Mouse (Mus musculus): ENCODE data around the gene Draxin.

Gene Draxin

DNA sequence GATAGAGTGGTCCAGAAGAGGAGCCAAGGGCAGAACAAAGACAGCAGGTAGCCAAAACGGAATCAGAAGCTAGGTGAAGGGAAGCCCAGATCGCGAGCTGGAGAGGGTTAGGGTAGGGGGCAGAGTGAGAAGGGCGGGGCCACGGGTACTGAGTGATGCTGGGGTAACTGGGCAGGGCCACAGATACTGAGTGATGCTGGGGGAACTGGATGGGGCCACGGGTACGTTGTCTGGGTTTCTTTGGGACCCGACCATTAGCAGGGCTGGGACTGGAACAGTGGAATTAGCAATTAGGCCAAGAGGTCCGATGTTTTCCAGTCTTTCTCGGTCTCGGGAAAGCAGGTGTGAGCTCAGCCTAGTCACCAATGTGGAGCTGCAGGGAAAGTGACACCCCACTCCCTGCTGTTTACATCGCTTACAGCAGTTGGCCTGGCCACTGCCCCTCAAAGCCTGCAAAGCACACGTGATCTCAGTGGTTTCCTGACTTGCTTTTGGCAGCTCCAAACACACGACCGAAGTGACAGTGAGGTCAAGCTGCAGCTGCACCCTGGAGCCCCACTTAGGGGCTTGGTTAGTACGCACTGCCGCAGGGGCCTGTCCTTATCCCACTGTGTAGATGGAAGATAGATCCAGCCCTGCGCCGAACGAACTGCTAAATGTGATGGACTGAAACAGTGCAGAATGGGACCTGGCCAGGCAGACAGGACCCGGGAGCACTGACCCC, 47.2 kb downstream of the Draxin start:
- no peak for DNase-seq (ENCODE audit: low spot score in 2 of 2)

DNA sequence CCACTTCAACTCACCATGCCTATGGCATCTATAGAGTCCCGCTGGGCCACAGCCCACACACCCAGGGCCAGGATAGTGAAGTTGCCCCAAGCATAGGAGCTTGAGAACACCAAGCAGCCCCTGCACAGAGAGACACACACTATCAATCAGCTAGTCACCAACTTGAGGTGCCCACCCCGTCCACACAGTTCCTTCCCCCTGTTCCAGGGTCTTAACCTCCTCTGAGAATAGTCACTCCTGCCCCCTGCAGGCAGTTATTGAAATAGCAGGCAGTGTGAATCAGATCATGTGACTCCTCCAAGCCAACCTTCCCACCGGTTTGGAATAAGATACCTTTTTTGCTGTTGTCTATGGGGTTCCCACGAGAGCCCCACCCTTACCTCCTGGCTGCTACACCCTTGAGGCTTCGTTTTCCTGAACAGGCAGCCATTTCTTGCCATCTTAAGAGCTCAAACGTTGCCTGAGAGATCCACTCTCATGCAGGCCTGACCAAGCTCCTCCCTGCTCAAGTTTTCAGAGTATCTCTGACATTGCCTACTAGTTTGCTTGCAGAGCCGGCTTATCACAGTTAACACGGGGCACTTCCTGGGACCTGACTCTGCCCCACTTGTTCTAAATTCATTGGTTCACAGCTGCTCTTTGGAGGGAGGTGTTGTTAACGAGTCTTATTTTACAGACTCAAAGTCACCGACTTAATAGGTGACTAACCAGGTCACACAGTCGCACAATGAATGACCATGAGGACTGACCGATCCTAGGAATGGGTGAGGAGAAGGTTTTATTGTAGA, 48.0 kb downstream of the Draxin start:
- peak in 1 of 2 experiments; percentile 74 for DNase-seq (ENCODE audit: low spot score in 2 of 2)

DNA sequence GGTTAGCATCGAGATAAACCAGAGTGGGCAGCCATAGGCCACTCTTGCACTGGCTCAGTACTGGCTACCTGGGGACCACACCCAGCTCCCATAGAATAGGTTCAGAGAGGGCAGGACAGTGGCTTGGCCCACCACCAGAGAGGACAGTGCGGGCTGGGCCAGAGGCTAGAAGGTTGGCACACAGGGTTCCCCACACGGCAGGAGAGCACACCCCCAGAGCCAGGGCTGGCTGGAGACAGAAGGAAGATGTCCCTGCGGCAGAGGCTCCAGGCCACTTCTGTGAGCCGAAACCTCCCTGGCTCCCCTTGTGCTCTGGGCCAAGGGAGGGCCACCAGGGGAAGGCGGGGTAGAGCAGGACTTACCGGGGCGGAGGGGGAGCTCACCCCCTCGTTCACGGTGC, 49.3 kb downstream of the Draxin start:
- no peak for DNase-seq (ENCODE audit: low spot score in 2 of 2)

DNA sequence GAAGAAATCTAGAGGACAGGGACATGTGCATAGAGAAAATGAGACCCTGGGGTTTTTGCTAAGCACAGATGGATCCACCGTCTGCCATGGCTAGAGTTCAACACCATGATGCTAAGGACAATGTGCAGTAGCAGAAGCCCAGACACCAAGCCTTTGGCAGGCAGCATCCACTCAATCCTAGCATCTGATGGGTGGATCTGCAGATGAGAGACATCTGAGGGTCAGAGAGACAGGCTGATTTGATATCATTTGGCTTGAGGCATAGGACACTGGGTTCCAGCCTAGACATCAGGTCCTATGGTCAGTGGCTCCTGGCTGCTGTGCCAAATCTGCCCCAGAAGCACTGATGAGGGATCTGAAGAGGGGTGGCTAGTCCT, 49.9 kb downstream of the Draxin start:
- DNase-seq (ENCODE audit: low spot score in 2 of 2): no peak

DNA sequence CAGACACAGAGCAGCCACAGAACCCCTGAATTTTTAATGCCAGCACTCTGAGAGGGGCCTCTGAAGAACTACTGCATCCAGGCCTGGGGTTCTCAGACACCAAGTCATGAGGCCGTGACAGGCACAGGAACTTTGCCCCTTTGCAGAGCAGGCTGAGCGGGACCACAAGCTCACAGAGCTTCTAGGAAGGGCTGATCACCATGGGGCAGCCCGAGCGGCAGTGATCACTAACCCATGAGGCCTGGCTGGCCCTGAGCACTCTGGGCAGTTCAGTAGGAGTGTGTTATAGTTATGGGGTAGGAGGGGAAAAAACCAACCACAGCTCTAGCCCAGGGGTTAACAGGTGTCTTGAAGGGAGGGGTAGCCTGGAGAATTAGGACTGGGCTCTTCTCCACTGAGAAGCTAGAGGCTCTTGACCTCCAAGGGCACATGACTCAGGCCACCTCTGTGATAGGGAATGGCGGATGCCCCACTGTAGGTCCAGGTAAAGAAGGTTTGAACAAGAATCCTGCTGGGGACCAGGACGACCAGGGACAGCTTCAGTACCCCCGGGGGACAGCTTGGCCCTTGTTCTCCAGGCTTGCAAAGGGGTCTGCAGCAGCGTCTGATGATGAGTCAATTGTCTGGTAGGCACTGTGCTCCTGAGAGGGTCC, 50.4 kb downstream of the Draxin start:
- no peak for DNase-seq (ENCODE audit: low spot score in 2 of 2)

DNA sequence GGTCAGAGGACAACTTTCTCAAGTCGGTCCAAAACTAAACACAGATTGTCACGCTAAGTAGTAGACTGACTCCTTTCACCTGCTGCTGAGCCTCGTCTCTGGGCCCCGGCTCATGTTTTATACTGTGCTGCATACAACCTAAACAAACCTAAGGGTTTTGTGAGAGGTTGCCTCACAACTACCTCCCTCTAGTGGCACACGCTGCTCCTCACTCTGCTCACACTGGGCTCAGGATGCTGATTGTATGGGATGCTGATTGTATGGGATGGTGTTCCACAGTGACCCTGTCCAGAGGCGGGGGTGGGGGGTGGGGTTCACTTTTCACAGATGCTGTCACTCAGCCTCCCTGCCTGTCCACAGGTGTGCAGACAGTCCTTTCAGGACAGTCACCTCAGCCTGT, 51.3 kb downstream of the Draxin start:
- DNase-seq (ENCODE audit: low spot score in 2 of 2): no peak

DNA sequence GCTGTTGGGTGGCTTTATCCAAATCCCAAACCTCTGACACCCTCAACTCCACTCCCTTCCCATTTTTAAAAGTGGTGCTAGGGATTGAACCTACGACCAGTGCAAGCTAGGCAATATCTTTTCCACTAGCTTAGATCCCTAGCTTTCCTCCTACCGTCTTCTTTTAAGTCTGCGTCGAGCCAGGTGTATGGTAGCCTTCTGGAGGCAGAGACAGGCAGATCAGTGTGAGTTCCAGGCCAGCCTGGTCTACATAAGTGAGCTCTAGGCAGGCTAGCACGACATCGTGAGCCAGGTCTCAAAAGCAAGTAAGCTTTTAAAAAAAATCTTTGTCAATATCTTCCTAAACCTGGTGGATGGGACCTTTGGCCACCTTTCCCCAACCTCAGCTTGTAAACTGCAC, 54.6 kb downstream of the Draxin start:
- DNase-seq (ENCODE audit: low spot score in 2 of 2): no peak

DNA sequence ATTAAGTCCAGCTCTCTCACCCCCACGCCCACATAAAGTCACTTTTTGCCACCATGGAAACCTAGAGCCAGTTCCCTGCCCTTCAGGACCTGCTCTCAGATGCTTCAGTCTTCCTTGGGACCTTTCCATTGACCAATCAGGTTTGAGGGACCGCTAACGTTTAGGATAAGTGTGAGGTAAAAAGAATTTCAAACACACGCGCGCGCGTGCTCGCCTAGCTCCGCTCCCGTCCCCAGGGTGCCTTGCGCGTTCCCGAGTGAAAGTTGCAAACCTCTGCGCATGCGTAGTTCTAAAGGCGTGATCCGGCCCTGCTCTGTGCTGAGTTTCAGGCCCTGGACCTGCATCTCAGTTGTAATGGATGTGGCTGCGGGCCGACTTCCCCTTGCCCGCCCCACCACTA, 55.2 kb downstream of the Draxin start:
- peak; percentile 79 to 82 for DNase-seq (ENCODE audit: low spot score in 2 of 2)

DNA sequence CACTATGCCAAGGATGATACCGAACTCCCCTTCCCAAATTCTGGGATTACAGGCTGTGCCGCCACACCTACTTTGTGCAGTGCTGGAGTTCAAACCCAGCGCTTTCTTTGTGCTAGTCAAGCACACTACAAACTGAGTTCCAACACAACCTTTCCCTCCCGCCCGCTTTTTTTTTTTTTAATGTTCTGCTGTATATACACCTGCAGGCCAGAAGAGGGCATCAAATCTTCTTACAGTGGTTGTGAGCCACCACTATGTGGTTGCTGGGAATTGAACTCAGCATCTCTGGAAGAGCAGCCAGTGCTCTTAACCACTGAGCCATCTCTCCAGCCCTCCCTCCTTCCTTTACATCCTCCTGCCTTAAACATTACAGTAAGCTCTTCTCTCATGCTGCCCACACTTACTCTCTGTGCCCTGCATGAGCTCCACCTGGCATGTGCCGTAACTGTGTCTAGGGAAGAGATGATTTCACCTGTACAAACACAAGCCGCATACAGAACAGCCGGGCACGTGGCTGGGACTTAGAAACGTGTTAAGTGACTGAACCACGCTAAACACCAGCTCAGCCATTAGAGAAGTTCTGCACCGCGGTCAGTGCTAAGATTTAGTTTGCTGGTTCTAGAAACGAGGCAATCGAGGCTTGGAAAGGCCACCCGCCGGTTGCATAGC, 55.8 kb downstream of the Draxin start:
- no peak for DNase-seq (ENCODE audit: low spot score in 2 of 2)

DNA sequence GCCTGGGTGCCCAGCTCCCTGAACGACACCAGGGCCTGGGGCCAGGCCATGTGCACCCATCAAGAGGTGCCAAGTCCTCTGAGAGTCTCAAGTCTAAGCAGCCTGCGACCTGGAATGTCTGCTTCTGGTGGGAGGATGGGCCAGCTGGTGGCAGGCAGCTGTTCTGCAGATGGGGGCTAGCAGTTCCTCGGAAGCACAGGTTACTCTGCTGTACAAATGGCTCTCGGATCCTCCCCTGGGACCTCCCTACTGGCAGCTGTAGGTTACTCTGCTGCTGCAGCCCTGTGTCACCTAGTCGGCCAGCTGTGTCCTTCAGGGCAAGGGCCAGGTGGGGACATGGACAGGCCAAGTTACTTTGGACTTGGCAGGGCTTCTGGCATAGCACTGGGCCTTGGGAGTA, 59.0 kb downstream of the Draxin start:
- no peak for DNase-seq (ENCODE audit: low spot score in 2 of 2)

DNA sequence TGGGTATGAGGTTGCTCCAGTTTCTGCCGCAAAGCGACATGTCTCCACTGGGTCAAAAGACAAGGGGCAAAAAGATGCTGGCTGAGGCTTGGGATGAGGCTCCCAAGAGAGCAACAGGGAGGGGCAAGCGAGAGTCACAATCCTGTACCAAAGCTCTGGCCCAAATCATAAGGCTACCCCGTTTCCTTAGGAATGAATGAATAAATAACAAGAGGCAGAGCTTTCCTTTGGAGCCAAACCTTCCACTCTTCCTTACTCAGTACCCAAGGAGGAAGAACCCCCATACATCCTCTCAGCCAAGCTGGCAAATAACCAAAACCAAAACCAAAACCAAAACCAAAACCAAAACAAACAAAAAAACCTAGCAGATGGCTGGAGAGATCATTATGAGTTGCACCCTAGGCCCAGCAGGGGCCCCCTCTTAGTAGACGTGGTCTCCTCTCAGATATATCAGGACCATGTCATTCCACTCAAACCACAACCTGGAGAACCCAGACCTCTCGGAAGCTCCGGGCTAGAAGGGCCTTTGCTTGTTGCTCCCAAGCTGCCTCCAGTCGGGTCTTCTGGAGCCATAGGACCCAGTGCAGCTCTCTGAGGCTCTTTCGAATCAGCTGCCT, 60.8 kb downstream of the Draxin start:
- no peak for DNase-seq (ENCODE audit: low spot score in 2 of 2)

DNA sequence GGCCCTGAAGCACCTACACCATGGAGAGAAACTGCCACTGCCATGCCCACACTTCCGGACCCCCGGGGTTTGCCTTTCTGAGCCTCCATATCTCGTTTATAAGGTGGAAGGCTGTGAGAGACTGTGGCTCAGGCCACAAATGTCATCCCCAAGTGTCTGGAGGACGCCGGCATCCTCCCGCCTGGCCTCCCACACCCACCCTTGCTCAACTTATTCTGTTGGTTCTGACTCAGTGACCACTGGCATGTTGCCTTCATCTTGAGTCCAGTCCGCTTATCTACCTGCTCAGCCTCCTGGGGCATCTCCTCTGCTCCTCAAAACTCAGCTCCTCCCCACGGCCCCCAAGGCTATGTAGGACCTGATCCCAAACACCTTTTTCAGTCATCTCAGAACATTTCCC, 63.2 kb downstream of the Draxin start:
- no peak for DNase-seq (ENCODE audit: low spot score in 2 of 2)

DNA sequence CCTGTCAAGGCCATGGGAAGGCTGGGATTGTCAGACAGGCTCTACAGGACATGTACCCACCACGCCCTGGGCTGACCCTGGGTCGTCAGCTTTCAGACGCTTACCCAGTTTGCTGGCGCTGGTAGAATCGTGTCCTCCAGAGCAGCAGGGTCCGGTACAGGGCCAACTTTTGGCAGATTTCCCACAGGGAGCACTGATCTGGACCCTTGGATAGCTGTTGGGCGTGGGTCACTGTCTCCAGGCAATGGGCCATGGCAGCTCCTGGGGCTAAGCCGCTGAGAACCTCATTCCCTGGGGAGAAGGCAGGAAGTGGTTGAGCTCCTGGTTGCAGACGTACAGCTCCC, 64.1 kb downstream of the Draxin start:
- DNase-seq (ENCODE audit: low spot score in 2 of 2): no peak

DNA sequence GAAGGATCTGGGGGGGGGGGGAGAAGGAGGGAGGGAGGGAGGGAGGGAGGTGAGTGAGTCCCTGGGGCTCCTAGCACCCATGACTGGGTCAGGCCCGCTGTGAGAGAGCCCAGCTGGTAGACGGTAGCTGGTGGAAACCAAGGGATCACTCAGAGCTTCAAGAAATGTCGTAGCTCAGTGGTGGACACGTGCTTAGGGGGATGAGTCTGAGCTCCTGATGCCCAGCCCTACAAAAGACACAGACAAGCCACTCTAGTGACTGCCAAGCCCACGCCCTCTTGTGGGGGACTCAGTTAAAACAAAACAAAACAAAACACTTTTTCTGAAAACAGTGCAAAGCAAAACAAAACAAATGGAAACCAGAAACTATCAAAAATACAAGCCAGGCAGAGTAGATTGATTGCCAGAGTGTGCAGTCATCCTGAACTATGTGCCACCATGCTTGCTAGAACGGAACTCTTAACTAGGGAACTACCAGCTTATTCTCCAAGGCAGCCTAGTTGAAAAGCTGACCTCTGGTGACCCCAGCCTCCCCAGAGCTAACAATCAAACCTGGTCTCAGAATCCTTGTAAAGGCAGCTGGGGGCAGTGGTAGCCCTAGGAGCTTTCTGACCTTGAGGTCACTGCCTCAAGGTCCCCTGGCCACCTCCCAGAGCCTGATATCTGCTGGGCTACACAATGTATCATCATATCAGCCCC, 64.6 kb downstream of the Draxin start:
- no peak for DNase-seq (ENCODE audit: low spot score in 2 of 2)

DNA sequence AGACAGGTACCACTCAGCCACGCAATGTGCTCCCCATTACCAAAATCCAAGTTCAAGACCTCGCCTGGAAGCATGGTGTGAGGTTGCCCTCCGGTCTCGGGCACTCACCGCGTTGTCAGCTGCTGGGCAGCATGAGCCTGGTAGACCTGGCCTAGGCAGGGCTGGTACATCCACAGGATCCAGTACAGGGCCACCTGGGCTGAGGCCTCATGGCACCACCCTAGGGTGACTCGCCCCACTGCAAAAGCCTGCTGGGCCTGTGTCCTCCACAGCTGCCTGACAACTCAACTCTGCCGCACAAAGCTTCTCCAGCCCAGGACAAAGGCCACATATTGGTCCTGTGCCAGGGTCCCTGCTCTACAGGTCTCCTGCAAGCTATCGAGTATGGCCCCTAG, 69.4 kb downstream of the Draxin start:
- DNase-seq (ENCODE audit: low spot score in 2 of 2): no peak

DNA sequence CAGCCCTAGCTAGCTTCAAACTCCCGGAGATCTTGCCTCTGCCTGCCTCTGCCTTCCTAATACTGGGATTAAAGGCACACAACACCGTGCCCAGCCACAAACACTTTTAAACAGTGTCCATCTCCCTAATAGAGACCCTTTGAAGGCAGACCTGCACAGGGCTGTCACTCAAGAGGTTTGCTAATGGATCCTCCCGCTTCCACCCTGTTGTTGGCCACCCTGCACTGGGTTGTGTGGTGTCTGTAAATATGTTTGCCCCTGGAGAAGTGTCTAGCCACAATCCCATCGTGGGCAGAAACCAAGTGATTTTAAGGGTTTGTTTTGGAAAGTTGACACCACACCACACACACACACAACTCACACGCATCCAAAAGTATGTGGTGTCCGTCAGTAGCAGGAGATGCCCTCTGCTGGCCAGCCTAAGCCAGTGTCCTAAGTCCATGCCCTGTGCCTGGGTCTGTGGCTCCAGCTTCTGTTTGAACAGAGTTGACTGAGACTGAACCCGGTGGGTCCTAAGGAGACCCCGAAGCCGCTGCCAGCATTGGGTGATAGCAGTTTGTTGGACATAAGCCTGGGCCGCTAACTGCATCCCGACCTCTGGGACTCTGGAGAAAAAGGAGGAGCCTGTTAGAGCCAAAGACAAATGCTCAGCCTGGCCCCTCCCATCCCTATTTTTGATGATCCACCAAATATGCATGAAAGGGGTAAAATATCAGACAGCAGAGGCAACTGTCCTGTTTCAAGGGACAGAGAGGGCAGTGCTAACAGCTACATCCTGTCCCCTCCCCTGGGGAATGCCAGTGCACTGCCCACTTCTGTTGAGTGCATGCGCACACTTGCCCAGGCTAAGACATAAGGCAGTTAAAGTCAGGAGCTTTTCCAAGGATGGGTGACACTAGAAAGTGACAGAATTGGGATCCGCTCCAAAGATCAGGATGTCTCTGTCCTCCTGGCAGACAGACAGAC, 70.1 kb downstream of the Draxin start:
- no peak for DNase-seq (ENCODE audit: low spot score in 2 of 2)

DNA sequence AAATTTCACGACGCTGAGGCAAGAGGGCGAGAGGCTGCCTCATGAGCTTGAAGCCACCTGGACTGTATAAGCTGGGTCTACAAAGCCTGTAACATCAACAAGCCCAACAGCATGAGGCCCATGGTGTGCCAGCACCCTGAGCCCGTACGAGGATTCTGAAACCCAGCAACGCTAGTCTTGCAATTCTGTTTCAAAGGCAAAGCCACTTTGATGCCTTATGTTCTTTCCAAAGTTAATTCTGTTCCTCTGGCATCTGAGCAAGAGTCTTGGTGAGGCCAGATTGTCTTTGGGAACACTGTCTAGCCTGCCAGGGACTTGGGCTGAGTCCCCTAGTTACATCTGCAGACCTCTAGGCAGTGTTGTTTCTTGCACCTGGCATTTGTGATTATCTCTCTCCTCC, 71.5 kb downstream of the Draxin start:
- DNase-seq (ENCODE audit: low spot score in 2 of 2): peak in 1 of 2 experiments; percentile 73

DNA sequence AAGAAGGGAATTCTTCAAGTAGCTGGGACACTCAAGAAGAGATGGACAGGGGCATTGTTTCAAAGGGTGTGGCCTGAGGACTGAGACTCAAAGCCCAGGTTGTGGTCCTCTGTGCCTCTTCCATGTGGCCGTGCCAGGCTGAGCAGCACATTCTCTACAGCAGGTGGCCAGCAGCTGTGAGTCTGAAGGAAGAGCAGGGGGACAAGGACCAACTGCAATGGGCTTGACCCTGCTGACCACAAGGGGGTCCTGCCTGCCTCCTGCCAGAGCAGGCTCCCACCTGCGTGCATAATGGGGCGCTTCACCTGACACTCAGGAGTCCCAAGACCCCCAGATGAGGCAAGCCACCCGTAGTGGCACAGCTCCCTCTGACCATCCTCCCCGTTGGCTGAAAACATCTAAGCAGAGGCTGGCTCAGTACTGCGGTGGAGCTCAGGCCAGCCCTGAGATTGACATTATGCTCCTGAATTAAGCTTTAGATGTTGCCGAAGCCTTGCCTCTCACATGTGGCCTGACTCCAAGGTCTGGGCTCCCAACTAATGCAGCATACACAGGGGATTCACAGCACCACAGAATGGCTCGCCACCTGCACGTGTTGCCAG, 72.2 kb downstream of the Draxin start:
- no peak for DNase-seq (ENCODE audit: low spot score in 2 of 2)

DNA sequence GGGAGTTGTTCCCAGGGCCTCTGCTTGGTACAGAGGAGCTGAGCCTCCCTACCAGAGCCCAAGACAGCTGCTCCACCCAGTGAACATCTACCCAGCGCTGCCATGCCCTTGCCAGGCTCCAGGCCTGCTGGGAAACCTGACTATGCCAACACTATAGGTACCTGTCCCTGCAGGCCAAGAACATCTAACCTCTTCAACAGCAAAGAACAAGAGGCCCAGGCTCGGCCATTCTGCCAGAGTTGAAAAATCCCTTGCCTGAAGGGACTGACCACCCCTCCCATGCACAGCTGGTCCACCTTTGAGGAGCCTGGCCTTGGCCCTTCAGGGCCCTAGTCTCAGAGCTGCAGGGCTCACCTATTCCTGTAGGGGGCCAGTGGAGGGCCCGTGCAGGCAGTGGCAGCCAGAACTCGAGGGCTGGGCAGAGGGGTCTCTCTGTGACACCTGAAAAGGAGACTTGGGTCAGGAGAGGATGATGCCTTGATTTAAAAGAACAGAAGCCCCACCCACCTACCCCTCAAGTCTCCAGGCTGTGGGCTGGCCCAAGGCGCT, 72.8 kb downstream of the Draxin start:
- no peak for DNase-seq (ENCODE audit: low spot score in 2 of 2)

DNA sequence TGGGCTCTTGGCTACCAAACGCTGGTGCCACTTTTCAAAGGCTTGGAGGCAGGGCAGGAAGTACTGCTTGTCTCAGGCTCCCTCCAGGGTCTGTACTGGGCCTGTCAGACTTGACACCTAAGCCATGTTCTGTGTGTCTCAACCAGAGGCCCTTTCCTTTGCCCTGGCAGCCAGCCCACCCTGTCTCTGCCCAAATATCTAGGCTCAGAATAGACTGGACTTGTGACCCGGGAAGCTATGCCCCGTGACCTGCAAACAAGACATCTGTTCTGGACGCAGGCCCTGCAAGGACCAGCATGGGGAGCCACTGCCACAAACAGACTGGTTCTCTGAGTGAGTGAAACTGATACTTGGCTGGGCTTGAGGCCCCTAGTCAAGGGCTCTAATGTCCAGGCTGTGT, 73.7 kb downstream of the Draxin start:
- DNase-seq (ENCODE audit: low spot score in 2 of 2): no peak
